Mouse (Mus musculus): Measurements from ENCODE around the gene Tmem199. TPM values are rescaled to one million over a fixed set of nuclear protein-coding genes. Genes with fewer than 3 reads are reported as not detected.

The Tmem199 gene
- polyA plus RNA-seq (2015; fragmentation: Nextera tagmentation; extraction: Ambion mirVana), result 41.5 and 45.1 TPM in 2 replicates

GRCm38 (mm10) chr11:78512025-78512957 is at the start of gene Tmem199, which contains the start of gene Poldip2:
Gene Tmem199, minus strand, starts transcription at chr11:78512172.
Gene Poldip2, plus strand, starts transcription at chr11:78512193.
- Histone ChIP-seq H3K27ac (replicated peaks) (peak within 1 kb of the TSS; percentile 71), H3K9ac (peak within 1 kb of the TSS; percentile 98), H3K4me1 (peaks cover 15% of the 10 kb centered on the region), H3K4me2 (replicated peaks) (peak within 1 kb of the TSS; percentile 87), H3K9me3 (replicated peaks) (no peaks in the 10 kb centered on the region), H3K4me3 (replicated peaks) (peak within 1 kb of the TSS; percentile 79), H3K36me3 (peaks cover 49% of the 10 kb centered on the region), H3K27me3 (no peaks in the 10 kb centered on the region)
- WGBS, result under 1% methylated on average over 66 of the region's 67 CpGs
- ATAC-seq (ENCODE audit: insufficient number of reproducible peaks, low FRiP score, low TSS enrichment, low read depth), result peak; percentile 98

GRCm38 (mm10) chr11:78560447-78560846 is 48.5 kb upstream of the Tmem199 start:
- Histone ChIP-seq H3K4me3 (replicated peaks) (no peak overlapping the region), H3K4me2 (replicated peaks) (no peak overlapping the region), H3K36me3 (no peaks in the 10 kb centered on the region), H3K4me1 (no peaks in the 10 kb centered on the region), H3K9ac (no peak overlapping the region), H3K27ac (replicated peaks) (no peak overlapping the region), H3K27me3 (no peaks in the 10 kb centered on the region), H3K9me3 (replicated peaks) (no peaks in the 10 kb centered on the region)
- no peak for ATAC-seq (ENCODE audit: insufficient number of reproducible peaks, low FRiP score, low TSS enrichment, low read depth)
- WGBS, result 18% methylated on average over 4 of the region's 4 CpGs

- H3K4me1 ChIP-seq, result no peaks in the 10 kb centered on the region
- WGBS, result 52% methylated on average over 8 of the region's 8 CpGs
- no peak for ATAC-seq (ENCODE audit: insufficient number of reproducible peaks, low FRiP score, low TSS enrichment, low read depth)
- no peaks in the 10 kb centered on the region for H3K36me3 ChIP-seq
- no peak overlapping the region for H3K9ac ChIP-seq
- no peaks in the 10 kb centered on the region for H3K27me3 ChIP-seq
- H3K4me2 ChIP-seq (replicated peaks), result no peak overlapping the region
- no peaks in the 10 kb centered on the region for H3K9me3 ChIP-seq (replicated peaks)
- H3K27ac ChIP-seq (replicated peaks), result no peak overlapping the region
- H3K4me3 ChIP-seq (replicated peaks), result no peak overlapping the region
Measured at GRCm38 (mm10) chr11:78557241-78557640, 45.3 kb upstream of the Tmem199 start.

DNA sequence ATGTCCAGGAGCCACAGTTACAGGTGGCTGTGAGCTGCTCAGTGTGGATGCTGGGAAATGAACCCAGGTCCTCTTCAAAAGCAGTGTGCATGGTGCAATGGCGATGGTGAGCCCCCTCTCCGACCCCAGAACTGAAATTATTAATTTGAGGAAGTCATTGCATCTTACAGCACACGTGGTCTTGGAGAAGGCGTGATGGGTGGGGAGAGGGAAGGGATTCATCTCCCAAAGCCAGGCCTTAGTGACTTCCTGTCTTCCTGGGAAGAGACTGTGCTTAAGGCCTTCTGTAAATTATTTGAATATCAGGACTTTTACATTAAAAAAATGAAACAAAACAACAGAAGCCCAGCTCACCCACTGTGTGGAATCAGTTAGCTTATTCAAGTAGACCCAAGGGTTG is 44.1 kb upstream of the Tmem199 start:
- Histone ChIP-seq H3K9me3 (replicated peaks) (no peaks in the 10 kb centered on the region), H3K4me1 (0 out of 2 replicates have a peak, but pooled peaks cover 1% of the 10 kb centered on the region), H3K4me3 (replicated peaks) (no peak overlapping the region), H3K4me2 (replicated peaks) (no peak overlapping the region), H3K27me3 (no peaks in the 10 kb centered on the region), H3K9ac (no peak overlapping the region), H3K27ac (replicated peaks) (no peak overlapping the region), H3K36me3 (no peaks in the 10 kb centered on the region)
- WGBS, result 76% methylated on average over 4 of the region's 4 CpGs
- ATAC-seq (ENCODE audit: insufficient number of reproducible peaks, low FRiP score, low TSS enrichment, low read depth), result no peak

GRCm38 (mm10) chr11:78555623-78556022 is 43.7 kb upstream of the Tmem199 start:
- H3K27ac ChIP-seq (replicated peaks), result no peak overlapping the region
- no peaks in the 10 kb centered on the region for H3K9me3 ChIP-seq (replicated peaks)
- no peak overlapping the region for H3K4me3 ChIP-seq (replicated peaks)
- H3K9ac ChIP-seq, result no peak overlapping the region
- 87% methylated on average over 3 of the region's 3 CpGs for WGBS
- no peaks in the 10 kb centered on the region for H3K36me3 ChIP-seq
- no peak overlapping the region for H3K4me2 ChIP-seq (replicated peaks)
- 0 out of 2 replicates have a peak, but pooled peaks cover 3% of the 10 kb centered on the region for H3K4me1 ChIP-seq
- H3K27me3 ChIP-seq, result no peaks in the 10 kb centered on the region
- no peak for ATAC-seq (ENCODE audit: insufficient number of reproducible peaks, low FRiP score, low TSS enrichment, low read depth)

DNA sequence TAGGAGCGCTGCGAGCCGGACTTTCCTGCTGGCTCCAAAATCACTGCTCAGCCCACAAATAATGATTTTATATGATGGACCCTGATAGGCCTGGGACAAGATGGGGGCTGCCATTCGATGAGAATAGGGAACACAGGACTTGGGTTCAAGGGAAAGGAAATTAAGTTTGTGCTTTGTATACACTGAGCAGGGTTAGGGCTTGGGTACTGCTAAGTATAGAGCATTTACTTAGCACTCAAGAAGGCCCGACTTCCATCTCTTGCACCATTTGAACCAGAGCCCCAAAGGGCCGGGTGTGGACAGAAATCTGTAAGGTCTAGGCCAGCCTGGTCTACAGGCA is 39.1 kb upstream of the Tmem199 start:
- WGBS, result 32% methylated on average over 6 of the region's 6 CpGs
- H3K9me3 ChIP-seq (replicated peaks), result no peaks in the 10 kb centered on the region
- H3K27ac ChIP-seq (replicated peaks), result peak overlapping the region; percentile 81; the same call in 1 of the 2 replicates
- 0 out of 2 replicates have a peak, but pooled peaks have one; percentile 5 for ATAC-seq (ENCODE audit: insufficient number of reproducible peaks, low FRiP score, low TSS enrichment, low read depth)
- peaks cover 21% of the 10 kb centered on the region for H3K4me1 ChIP-seq
- peak overlapping the region; percentile 64 for H3K4me3 ChIP-seq (replicated peaks)
- H3K4me2 ChIP-seq (replicated peaks), result peak overlapping the region; percentile 78
- peak overlapping the region; percentile 40 for H3K9ac ChIP-seq
- no peaks in the 10 kb centered on the region for H3K27me3 ChIP-seq
- H3K36me3 ChIP-seq, result no peaks in the 10 kb centered on the region

- Histone ChIP-seq H3K4me3 (replicated peaks) (peak within 1 kb of the TSS; percentile 64), H3K27me3 (no peaks in the 10 kb centered on the region), H3K36me3 (peaks cover 4% of the 10 kb centered on the region; the same call in 1 of the 2 replicates), H3K9ac (peak within 1 kb of the TSS; percentile 53), H3K4me1 (peaks cover 21% of the 10 kb centered on the region), H3K27ac (replicated peaks) (peak within 1 kb of the TSS; percentile 81), H3K4me2 (replicated peaks) (peak within 1 kb of the TSS; percentile 78), H3K9me3 (replicated peaks) (no peaks in the 10 kb centered on the region)
- WGBS, result under 1% methylated on average over 60 of the region's 60 CpGs
- ATAC-seq (ENCODE audit: insufficient number of reproducible peaks, low FRiP score, low TSS enrichment, low read depth), result peak; percentile 100
Measured at GRCm38 (mm10) chr11:78550168-78551058, 38.4 kb upstream of the Tmem199 start, which contains the start of gene Tmem97. Gene Tmem97, minus strand, starts transcription at chr11:78550777.

- WGBS, result 10% methylated on average over 5 of the region's 5 CpGs
- Histone ChIP-seq H3K27me3 (no peaks in the 10 kb centered on the region), H3K36me3 (peaks cover 9% of the 10 kb centered on the region; the same call in 1 of the 2 replicates), H3K4me2 (replicated peaks) (peak overlapping the region; percentile 78), H3K4me1 (peaks cover 21% of the 10 kb centered on the region), H3K27ac (replicated peaks) (0 out of 2 replicates have a peak overlapping the region, but pooled peaks have one; percentile 81), H3K4me3 (replicated peaks) (peak overlapping the region; percentile 64), H3K9me3 (replicated peaks) (no peaks in the 10 kb centered on the region), H3K9ac (peak overlapping the region; percentile 53)
- no peak for ATAC-seq (ENCODE audit: insufficient number of reproducible peaks, low FRiP score, low TSS enrichment, low read depth)
Measured at GRCm38 (mm10) chr11:78549491-78549987, 37.6 kb upstream of the Tmem199 start.

GRCm38 (mm10) chr11:78547718-78548460 is 35.9 kb upstream of the Tmem199 start:
- H3K9ac ChIP-seq, result no peak overlapping the region
- H3K27me3 ChIP-seq, result no peaks in the 10 kb centered on the region
- no peak overlapping the region for H3K27ac ChIP-seq (replicated peaks)
- no peaks in the 10 kb centered on the region for H3K9me3 ChIP-seq (replicated peaks)
- peaks cover 21% of the 10 kb centered on the region for H3K4me1 ChIP-seq
- no peak overlapping the region for H3K4me2 ChIP-seq (replicated peaks)
- H3K36me3 ChIP-seq, result peaks cover 21% of the 10 kb centered on the region; the same call in 1 of the 2 replicates
- 89% methylated on average over 2 of the region's 2 CpGs for WGBS
- ATAC-seq (ENCODE audit: insufficient number of reproducible peaks, low FRiP score, low TSS enrichment, low read depth), result no peak
- no peak overlapping the region for H3K4me3 ChIP-seq (replicated peaks)

GRCm38 (mm10) chr11:78545181-78545580 is 33.2 kb upstream of the Tmem199 start:
- Histone ChIP-seq H3K4me1 (peaks cover 17% of the 10 kb centered on the region), H3K4me2 (replicated peaks) (no peak overlapping the region), H3K27ac (replicated peaks) (no peak overlapping the region), H3K9ac (no peak overlapping the region), H3K36me3 (peaks cover 39% of the 10 kb centered on the region), H3K27me3 (no peaks in the 10 kb centered on the region), H3K9me3 (replicated peaks) (no peaks in the 10 kb centered on the region), H3K4me3 (replicated peaks) (no peak overlapping the region)
- ATAC-seq (ENCODE audit: insufficient number of reproducible peaks, low FRiP score, low TSS enrichment, low read depth), result no peak
- WGBS, result 64% methylated on average over 8 of the region's 8 CpGs

All from embryonic facial prominence, embryonic 15.5 days (tissue).